Mouse (Mus musculus) stomach, postnatal 0 days (tissue): Measurements from ENCODE around the gene Lpin2.

Experiments
- CTCF ChIP-seq: IDR thresholded peaks from 2 replicates; pipeline ENCODE4 v1.5.1; 2016; ENCODE audit warnings: antibody characterized with exemption, low read depth, mild to moderate bottlenecking, moderate library complexity
- EP300 ChIP-seq: optimal IDR thresholded peaks from 2 replicates; pipeline ENCODE3; 2016; ENCODE audit warnings: antibody characterized with exemption

DNA sequence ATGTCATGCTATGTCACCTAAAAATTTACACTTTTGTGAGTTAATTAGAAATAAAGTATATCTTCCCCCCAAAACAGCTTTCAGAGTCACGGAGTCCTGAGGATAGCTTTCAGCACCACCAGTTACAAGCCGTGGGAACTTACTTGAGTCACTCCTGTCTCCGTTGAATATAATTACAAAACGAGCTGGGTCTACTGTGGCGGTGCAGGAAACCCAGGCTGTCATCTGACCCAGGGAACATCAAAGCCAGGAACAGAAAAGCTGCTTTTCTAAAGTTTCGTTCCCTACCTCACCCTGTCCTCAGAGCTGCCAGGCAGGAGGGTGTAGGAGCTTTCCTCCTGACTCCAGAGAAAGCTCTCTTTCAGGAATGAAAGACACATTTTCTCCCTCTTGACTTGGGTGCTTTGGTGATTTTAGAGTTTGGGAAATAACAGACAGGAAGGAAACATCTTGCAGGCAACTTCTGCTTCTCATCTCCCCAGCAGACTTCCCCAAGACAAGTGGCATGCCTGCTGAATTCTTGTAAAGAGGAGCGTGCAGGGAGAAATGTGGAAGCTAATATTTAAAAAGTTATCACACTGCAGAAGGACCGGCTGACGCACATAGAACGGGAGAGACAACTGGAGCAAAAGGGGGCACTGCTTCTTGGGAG, 3.7 kb upstream of the Lpin2 start:
- TF ChIP-seq CTCF (no peak), EP300 (no peak)
